Mouse (Mus musculus) right cerebral cortex, postnatal 36 days (tissue): ENCODE results near the gene Gm3239.
"Not testable (repeated sequence)": the region's sequence is repeated elsewhere in the genome, so short reads cannot be mapped to it uniquely, and the experiment has no call there.

Source experiments
- DNase-seq, 2 experiments: peaks; one replicate each; pipeline ENCODE4 v3.0.0; 2022; ENCODE audit warnings: low spot score in 2 of 2, mixed read lengths in 1 of 2

Gm3239 gene

DNA sequence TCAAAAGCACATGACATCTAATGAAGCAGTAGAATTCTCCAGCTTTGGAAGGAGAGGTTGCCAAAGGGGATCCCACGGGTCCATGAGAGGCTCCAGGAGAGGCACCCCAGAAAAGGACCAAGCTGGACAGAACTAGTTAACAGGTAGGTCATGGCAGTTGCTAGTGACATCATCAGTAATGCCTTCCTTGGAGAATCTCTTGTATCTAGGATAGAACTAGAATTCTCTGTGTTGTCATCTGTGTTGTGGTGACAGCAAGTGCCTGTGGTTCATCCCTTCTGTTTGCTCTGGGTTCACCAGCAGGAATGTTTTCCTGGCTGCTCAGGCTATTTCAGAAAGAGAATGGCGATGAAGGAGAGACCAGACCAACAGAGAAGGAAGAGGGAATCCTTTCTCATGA is at the start of gene Gm3239:
Gene Gm3239, plus strand, starts transcription at position 301 of the 400 bp plus-strand sequence.
- not testable (repeated sequence) for DNase-seq

GRCm38 (mm10) chr14:4632052-4632451 is 31.9 kb upstream of the Gm3239 start, which contains the start of gene Gm8159:
Gene Gm8159 (plus strand): TSS chr14:4632352.
- not testable (repeated sequence) for DNase-seq

DNA sequence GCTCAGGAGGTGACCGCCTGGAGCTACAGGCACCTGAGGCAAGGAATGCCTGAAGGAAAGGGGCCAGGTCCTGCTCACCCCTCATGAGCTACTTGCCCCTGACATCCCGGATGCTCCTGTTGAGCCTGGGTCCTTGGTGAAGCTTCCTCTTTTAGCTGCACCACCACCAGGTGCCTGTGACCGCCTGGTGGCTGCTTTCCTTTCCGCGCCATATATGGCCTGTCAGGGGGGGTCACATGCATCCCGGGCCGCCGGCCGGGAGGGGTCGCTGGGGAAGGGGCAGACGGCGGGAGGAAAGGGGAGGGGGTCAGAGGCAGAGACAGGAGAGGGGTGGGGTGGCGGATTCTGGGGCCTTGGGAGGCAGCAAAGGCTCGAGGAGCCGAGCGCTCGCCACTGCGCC is 14.7 kb upstream of the Gm3239 start:
- DNase-seq = peak; percentile 1 to 7

DNA sequence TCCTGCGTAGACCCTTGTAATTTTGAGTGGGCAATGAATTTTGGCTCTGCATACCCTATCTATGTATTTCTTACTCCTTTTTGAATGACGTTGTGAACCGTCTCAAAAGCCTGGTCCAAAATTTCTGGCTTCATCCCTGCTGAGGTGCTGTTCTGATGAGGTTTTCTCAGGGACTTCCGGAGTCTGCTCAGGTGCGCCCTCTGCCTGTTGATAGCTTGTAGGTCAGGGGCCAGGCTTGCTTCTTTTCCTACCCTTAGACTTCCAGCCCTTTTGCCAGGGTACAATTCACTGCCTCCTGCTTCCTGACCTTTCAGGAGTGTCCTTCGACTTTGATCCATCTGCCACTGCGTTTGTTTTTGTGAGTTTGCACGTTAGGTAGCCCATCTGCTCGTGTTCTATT is 13.7 kb upstream of the Gm3239 start:
- DNase-seq = peak; percentile 3 to 5

DNA sequence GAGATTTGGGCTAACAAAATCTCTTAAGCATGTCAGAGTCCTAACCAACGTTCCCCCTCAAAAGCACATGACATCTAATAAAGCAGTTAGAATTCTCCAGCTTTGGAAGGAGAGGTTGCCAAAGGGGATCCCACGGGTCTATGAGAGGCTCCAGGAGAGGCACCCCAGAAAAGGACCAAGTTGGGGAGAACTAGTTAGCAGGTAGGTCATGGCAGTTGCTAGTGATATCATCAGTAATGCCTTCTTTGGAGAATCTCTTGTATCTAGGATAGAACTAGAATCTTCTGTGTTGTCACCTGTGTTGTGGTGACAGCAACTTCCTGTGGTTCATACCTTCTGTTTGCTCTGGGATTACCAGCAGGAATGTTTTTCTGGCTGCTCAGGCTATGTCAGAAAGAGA is 44.9 kb downstream of the Gm3239 start, which contains the start of gene Gm7876:
Gene Gm7876, plus strand, starts transcription at position 301 of the 400 bp plus-strand sequence.
- not testable (repeated sequence) for DNase-seq
